Mouse (Mus musculus) heart, postnatal 0 days (tissue): ENCODE results near the gene Capn1.

ENCODE experiments used
- CTCF ChIP-seq: IDR thresholded peaks from 2 replicates; pipeline ENCODE4 v1.5.1; 2016; ENCODE audit warnings: antibody characterized with exemption, control low read depth, low read depth
- EP300 ChIP-seq: IDR thresholded peaks from 2 replicates; pipeline ENCODE4 v1.6.1; 2016; ENCODE audit warnings: antibody characterized with exemption, low read depth

DNA sequence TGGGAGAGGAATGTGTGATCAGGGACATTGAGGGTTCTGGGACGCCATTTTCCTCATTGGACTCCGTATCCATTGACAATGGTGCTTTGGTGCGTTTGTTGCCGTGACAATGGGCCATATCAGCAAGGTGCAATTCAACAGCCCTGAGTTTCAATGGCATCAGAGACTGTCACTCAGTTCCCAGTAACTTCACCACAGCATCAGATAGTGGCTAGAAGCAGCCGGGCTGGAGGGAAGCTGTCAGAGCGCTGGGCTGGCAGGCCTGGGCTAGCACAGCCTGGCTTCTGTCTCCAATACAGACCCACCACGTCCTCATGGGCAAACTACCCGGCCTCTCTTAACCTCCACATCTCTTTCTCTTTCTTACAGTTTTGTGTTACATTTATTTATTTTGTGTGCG lies 35.2 kb downstream of the Capn1 start:
- TF ChIP-seq CTCF (no peak), EP300 (no peak)
